Mouse (Mus musculus) liver, embryonic 16.5 days (tissue): ENCODE measurements at regions not wholly inside any gene's neighbourhood (a gene's known extent, or its start where the extent isn't known, plus 50 kb on each side); places are given as distances from the start of the nearest gene placed in this dataset.

Source experiments
- ATAC-seq: fragments of 200-750 bp; cut with Nextera tagmentation; 2 replicates; pipeline ENCODE4 v1.8.0; 2017; ENCODE audit warnings: low read depth, mild to moderate bottlenecking, moderate number of reproducible peaks, moderate library complexity
- H3K27ac ChIP-seq: fragments of 300-500 bp; sonication (generic); 2 replicates; pipeline ENCODE4 v1.5.1; 2014; ENCODE audit warnings: mild to moderate bottlenecking, low read length
- H3K27me3 ChIP-seq: fragments of 300-500 bp; sonication (generic); 2 replicates; pipeline ENCODE4 v1.6.1; 2014; ENCODE audit warnings: low read depth, low read length, mixed read lengths; ENCODE audit not compliant: control insufficient read depth, insufficient read depth
- H3K36me3 ChIP-seq: fragments of 300-500 bp; sonication (generic); 2 replicates; pipeline ENCODE4 v1.6.1; 2014; ENCODE audit warnings: mild to moderate bottlenecking; ENCODE audit not compliant: control insufficient read depth, insufficient read depth
- H3K4me1 ChIP-seq: fragments of 300-500 bp; sonication (generic); 2 replicates; pipeline ENCODE4 v1.6.1; 2014; ENCODE audit warnings: low read depth, low read length, mixed read lengths; ENCODE audit not compliant: control insufficient read depth
- H3K4me2 ChIP-seq: fragments of 300-500 bp; sonication (generic); 2 replicates; pipeline ENCODE4 v1.6.1; 2014; ENCODE audit warnings: low read depth, low read length, mixed read lengths
- H3K4me3 ChIP-seq: fragments of 300-500 bp; sonication (generic); 2 replicates; pipeline ENCODE4 v1.5.1; 2014; ENCODE audit warnings: low read depth, mild to moderate bottlenecking, low read length
- H3K9ac ChIP-seq: fragments of 300-500 bp; sonication (generic); 2 replicates; pipeline ENCODE4 v1.6.1; 2014; ENCODE audit warnings: low read depth, low read length
- H3K9me3 ChIP-seq: fragments of 300-500 bp; sonication (generic); replicated peaks from 2 replicates; pipeline ENCODE4 v1.6.1; 2016; ENCODE audit warnings: low read length; ENCODE audit not compliant: control insufficient read depth
- WGBS: fragments of 180-500 bp; shearing (Covaris S2); extraction: QIAGEN DNeasy Blood & Tissue Kit; methylation state at CpG from one replicate; pipeline ENCODE4 v1.1.7; 2014; ENCODE audit not compliant: insufficient replicate concordance; 5-methylcytosine and 5-hydroxymethylcytosine counted together

- Histone ChIP-seq H3K9ac (no peak overlapping the region), H3K36me3 (no peaks in the 10 kb centered on the region), H3K27ac (no peak overlapping the region), H3K4me1 (no peaks in the 10 kb centered on the region), H3K9me3 (no peaks in the 10 kb centered on the region), H3K4me2 (no peak overlapping the region), H3K27me3 (no peaks in the 10 kb centered on the region), H3K4me3 (no peak overlapping the region)
- no peak for ATAC-seq
- WGBS, result 69% methylated on average over 10 of the region's 10 CpGs
Observed at GRCm38 (mm10) chr5:118975147-118975546, 414.7 kb downstream of the Med13l start.

GRCm38 (mm10) chr5:118978921-118979630 lies 418.6 kb downstream of the Med13l start:
- Histone ChIP-seq H3K4me1 (no peaks in the 10 kb centered on the region), H3K27ac (no peak overlapping the region), H3K4me2 (no peak overlapping the region), H3K9me3 (no peaks in the 10 kb centered on the region), H3K9ac (no peak overlapping the region), H3K4me3 (no peak overlapping the region), H3K27me3 (no peaks in the 10 kb centered on the region), H3K36me3 (no peaks in the 10 kb centered on the region)
- no peak for ATAC-seq
- 57% methylated on average over 11 of the region's 11 CpGs for WGBS

DNA sequence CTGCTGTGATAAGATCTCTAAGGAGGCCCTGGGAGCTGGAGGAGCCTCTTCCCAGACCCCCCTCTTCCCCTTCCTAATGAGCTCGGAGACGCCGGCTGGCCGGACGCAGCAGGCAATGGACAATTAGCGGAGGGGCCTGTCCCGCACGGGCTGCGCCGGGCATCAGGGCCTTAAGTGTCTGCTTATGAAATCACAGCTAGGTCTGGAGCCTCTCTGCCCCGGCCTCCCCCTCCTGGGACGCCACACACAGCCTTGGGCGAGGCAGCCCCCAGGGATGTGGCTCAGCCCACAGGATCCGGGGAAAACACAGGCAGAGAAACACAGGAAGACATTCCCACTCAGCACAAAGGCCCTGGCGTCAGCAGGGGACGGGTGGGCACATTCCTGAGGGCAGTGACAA lies 420.6 kb downstream of the Med13l start:
- Histone ChIP-seq H3K4me2 (no peak overlapping the region), H3K9me3 (no peaks in the 10 kb centered on the region), H3K27me3 (no peaks in the 10 kb centered on the region), H3K4me3 (no peak overlapping the region), H3K36me3 (no peaks in the 10 kb centered on the region), H3K9ac (no peak overlapping the region), H3K27ac (no peak overlapping the region), H3K4me1 (no peaks in the 10 kb centered on the region)
- ATAC-seq, result no peak
- WGBS, result 24% methylated on average over 16 of the region's 16 CpGs

GRCm38 (mm10) chr5:118984251-118984650 lies 423.8 kb downstream of the Med13l start:
- Histone ChIP-seq H3K4me2 (no peak overlapping the region), H3K27me3 (no peaks in the 10 kb centered on the region), H3K36me3 (no peaks in the 10 kb centered on the region), H3K4me1 (no peaks in the 10 kb centered on the region), H3K27ac (no peak overlapping the region), H3K9me3 (no peaks in the 10 kb centered on the region), H3K9ac (no peak overlapping the region), H3K4me3 (no peak overlapping the region)
- WGBS, result 53% methylated on average over 3 of the region's 3 CpGs
- no peak for ATAC-seq

GRCm38 (mm10) chr5:118984797-118985408 lies 424.4 kb downstream of the Med13l start:
- Histone ChIP-seq H3K9me3 (no peaks in the 10 kb centered on the region), H3K4me2 (no peak overlapping the region), H3K36me3 (no peaks in the 10 kb centered on the region), H3K27me3 (no peaks in the 10 kb centered on the region), H3K9ac (no peak overlapping the region), H3K4me1 (no peaks in the 10 kb centered on the region), H3K27ac (no peak overlapping the region), H3K4me3 (no peak overlapping the region)
- WGBS, result 50% methylated on average over 9 of the region's 9 CpGs
- ATAC-seq, result no peak

DNA sequence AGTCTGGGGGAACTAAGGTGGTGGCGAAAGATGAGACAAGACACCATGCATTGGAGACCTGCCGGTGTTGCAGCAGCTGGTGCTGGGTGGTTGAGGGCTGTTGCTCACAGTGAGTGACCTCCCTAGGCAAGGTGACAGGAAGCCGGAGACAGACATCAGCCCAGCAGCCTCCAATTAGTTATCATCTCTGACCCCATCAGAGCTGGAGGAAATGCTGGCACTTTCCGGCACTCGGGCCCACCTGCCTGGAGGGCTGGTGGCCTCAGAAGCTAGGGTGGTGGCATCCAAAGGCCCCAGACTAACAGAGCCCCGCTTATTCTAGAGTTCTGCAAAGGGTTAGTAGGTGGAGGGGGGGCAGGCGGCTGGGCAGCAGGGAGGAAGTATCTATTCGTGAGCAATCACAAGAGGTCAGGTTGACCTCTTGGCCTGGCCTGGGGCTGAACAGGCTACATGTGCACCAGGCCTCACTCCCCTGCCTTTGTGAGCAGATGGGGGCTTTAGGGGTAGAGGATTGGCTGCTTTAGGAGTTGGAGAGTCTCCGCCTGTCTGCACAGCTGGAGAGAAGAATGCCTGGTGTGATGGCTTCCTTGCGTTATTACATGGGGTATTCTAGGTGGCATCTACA lies 427.0 kb downstream of the Med13l start:
- no peaks in the 10 kb centered on the region for H3K36me3 ChIP-seq
- no peaks in the 10 kb centered on the region for H3K4me1 ChIP-seq
- H3K27ac ChIP-seq, result no peak overlapping the region
- no peak overlapping the region for H3K4me3 ChIP-seq
- no peak for ATAC-seq
- 44% methylated on average over 10 of the region's 10 CpGs for WGBS
- H3K27me3 ChIP-seq, result no peaks in the 10 kb centered on the region
- no peaks in the 10 kb centered on the region for H3K9me3 ChIP-seq
- no peak overlapping the region for H3K9ac ChIP-seq
- no peak overlapping the region for H3K4me2 ChIP-seq

DNA sequence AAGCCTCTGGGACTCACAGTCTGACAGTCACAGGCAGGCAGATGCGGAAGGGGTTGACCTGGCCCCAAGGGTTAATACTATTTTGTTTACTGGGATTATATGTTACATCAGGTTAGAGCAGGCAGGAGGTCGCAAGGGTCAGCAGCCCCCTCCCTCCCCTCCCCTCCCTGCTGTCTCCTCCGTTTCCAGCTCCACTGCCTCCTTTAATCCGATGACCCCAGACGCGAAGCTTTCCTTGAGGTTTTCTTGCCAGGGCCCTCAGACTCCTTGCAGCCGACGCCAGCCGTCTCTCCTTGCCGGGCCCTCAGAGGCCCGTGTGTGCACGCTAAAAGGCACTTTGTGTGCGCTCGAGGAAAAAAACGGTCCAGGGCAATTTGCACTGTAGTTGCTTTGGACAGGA lies 438.6 kb downstream of the Med13l start:
- 20% methylated on average over 15 of the region's 15 CpGs for WGBS
- ATAC-seq, result no peak
- Histone ChIP-seq H3K4me3 (no peak overlapping the region), H3K9me3 (no peaks in the 10 kb centered on the region), H3K9ac (no peak overlapping the region), H3K27ac (no peak overlapping the region), H3K4me2 (no peak overlapping the region), H3K4me1 (no peaks in the 10 kb centered on the region), H3K36me3 (no peaks in the 10 kb centered on the region), H3K27me3 (no peaks in the 10 kb centered on the region)

DNA sequence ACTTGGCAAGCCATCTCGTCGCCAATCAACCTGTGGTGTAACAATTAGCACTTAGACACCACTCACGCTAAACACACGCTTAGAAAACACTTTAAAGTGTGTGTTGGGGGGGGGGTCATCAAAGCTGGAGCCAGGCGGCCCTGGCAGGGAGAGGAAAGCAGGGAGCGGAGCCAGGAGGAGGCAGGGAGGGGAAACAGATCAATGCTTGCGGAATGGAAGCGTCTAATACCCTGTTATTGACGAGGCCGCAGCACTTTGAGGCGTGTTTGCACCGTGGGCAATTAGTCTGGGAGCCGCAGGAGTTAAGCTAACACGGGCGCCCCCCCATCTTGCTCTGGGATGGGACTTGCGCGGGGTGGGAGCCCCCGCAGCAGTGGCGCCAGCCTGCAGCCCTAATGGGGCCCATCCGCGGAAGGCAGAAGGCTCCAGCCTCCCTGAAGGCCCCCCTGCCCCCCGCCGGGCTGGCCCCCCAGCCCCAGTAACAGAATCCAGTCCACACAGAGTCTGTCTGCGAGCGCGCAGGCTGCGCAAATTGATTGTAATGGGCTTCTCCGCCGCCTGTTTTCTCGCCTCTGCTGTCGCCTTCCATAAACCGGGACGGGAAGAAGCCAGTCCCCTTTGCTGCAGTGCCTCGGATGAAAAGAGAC lies 445.5 kb downstream of the Med13l start:
- Histone ChIP-seq H3K4me3 (no peak overlapping the region), H3K27ac (no peak overlapping the region), H3K9ac (no peak overlapping the region), H3K4me1 (no peaks in the 10 kb centered on the region), H3K27me3 (peaks cover 14% of the 10 kb centered on the region), H3K9me3 (no peaks in the 10 kb centered on the region), H3K4me2 (no peak overlapping the region), H3K36me3 (no peaks in the 10 kb centered on the region)
- WGBS, result 3% methylated on average over 32 of the region's 34 CpGs
- no peak for ATAC-seq

- WGBS, result 30% methylated on average over 14 of the region's 14 CpGs
- no peak overlapping the region for H3K4me2 ChIP-seq
- H3K27ac ChIP-seq, result no peak overlapping the region
- H3K4me1 ChIP-seq, result no peaks in the 10 kb centered on the region
- H3K4me3 ChIP-seq, result no peak overlapping the region
- H3K9me3 ChIP-seq, result no peaks in the 10 kb centered on the region
- H3K9ac ChIP-seq, result no peak overlapping the region
- H3K36me3 ChIP-seq, result no peaks in the 10 kb centered on the region
- peaks cover 14% of the 10 kb centered on the region for H3K27me3 ChIP-seq
- no peak for ATAC-seq
Observed at GRCm38 (mm10) chr5:119010048-119010447, 449.6 kb downstream of the Med13l start.
